Mouse (Mus musculus): ENCODE measurements around the gene Ctdspl.

Ctdspl gene

GRCm38 (mm10) chr9:119068266-119068665 is 142.0 kb downstream of the Ctdspl start:
- DNase-seq, result no peak

GRCm38 (mm10) chr9:119070173-119070825 is 144.0 kb downstream of the Ctdspl start:
- no peak for DNase-seq

- no peak for DNase-seq
Measured at GRCm38 (mm10) chr9:119071786-119072185, 145.5 kb downstream of the Ctdspl start.

GRCm38 (mm10) chr9:119073184-119073895 is 147.1 kb downstream of the Ctdspl start:
- peak; percentile 55 for DNase-seq

GRCm38 (mm10) chr9:119075685-119076084 is 149.4 kb downstream of the Ctdspl start:
- no peak for DNase-seq

GRCm38 (mm10) chr9:119080040-119080675 is 153.9 kb downstream of the Ctdspl start:
- DNase-seq, result no peak

GRCm38 (mm10) chr9:119082039-119082438 is 155.8 kb downstream of the Ctdspl start:
- DNase-seq, result no peak

GRCm38 (mm10) chr9:119082656-119083430 is 156.6 kb downstream of the Ctdspl start:
- DNase-seq, result no peak

GRCm38 (mm10) chr9:119083966-119084365 is 157.7 kb downstream of the Ctdspl start:
- no peak for DNase-seq

- DNase-seq, result no peak
Measured at GRCm38 (mm10) chr9:119086451-119086850, 160.2 kb downstream of the Ctdspl start.

- DNase-seq, result no peak
Measured at GRCm38 (mm10) chr9:119087309-119087708, 161.1 kb downstream of the Ctdspl start.

GRCm38 (mm10) chr9:119088148-119088801 is 162.0 kb downstream of the Ctdspl start:
- DNase-seq, result peak; percentile 98

GRCm38 (mm10) chr9:119089437-119089836 is 163.2 kb downstream of the Ctdspl start:
- DNase-seq, result no peak

GRCm38 (mm10) chr9:119090462-119090861 is 164.2 kb downstream of the Ctdspl start:
- DNase-seq, result no peak

GRCm38 (mm10) chr9:119091581-119092310 is 165.5 kb downstream of the Ctdspl start:
- no peak for DNase-seq

GRCm38 (mm10) chr9:119092473-119093418 is 166.5 kb downstream of the Ctdspl start:
- DNase-seq, result no peak
